Mouse (Mus musculus) forebrain, embryonic 14.5 days (tissue): ENCODE results near the gene Best2. TPM values are rescaled to one million over a fixed set of nuclear protein-coding genes. Genes with fewer than 3 reads are reported as not detected.

Experiments
- ATAC-seq: fragments of 200-750 bp; cut with Nextera tagmentation; 2 replicates; pipeline ENCODE4 v1.8.0; 2017; ENCODE audit warnings: mild to moderate bottlenecking, moderate library complexity
- DNase-seq: peaks from one replicate; pipeline ENCODE4 v3.0.0-alpha.2; 2015; ENCODE audit warnings: low spot score
- H3K27ac ChIP-seq: fragments of 300-500 bp; sonication (generic); 2 replicates; pipeline ENCODE4 v1.5.1; 2014; ENCODE audit warnings: low read depth, mild to moderate bottlenecking, control low read depth, low read length, moderate library complexity
- H3K27me3 ChIP-seq: fragments of 300-500 bp; sonication (generic); replicated peaks from 2 replicates; pipeline ENCODE4 v1.6.1; 2014; ENCODE audit warnings: low read length, control low read depth, mixed read lengths; ENCODE audit not compliant: control insufficient read depth, insufficient read depth
- H3K36me3 ChIP-seq: fragments of 300-500 bp; sonication (generic); 2 replicates; pipeline ENCODE4 v1.6.1; 2014; ENCODE audit warnings: low read length, control low read depth; ENCODE audit not compliant: control insufficient read depth, insufficient read depth
- H3K4me1 ChIP-seq: fragments of 300-500 bp; sonication (generic); 2 replicates; pipeline ENCODE4 v1.6.1; 2014; ENCODE audit warnings: antibody characterized with exemption, low read length, control low read depth; ENCODE audit not compliant: control insufficient read depth, insufficient read depth
- H3K4me2 ChIP-seq: fragments of 300-500 bp; sonication (generic); 2 replicates; pipeline ENCODE4 v1.6.1; 2014; ENCODE audit warnings: mild to moderate bottlenecking, control low read depth, low read length
- H3K4me3 ChIP-seq: fragments of 300-500 bp; sonication (generic); 2 replicates; pipeline ENCODE4 v1.5.1; 2014; ENCODE audit warnings: low read depth, low read length, control low read depth
- H3K9ac ChIP-seq: fragments of 300-500 bp; sonication (generic); 2 replicates; pipeline ENCODE4 v1.6.1; 2014; ENCODE audit warnings: mild to moderate bottlenecking, low read length, control low read depth, moderate library complexity
- H3K9me3 ChIP-seq: fragments of 300-500 bp; sonication (generic); replicated peaks from 2 replicates; pipeline ENCODE4 v1.6.1; 2016; ENCODE audit warnings: low read length, control low read depth, mixed read lengths; ENCODE audit not compliant: control insufficient read depth
- WGBS: fragments of 180-500 bp; shearing (Covaris S2); extraction: QIAGEN DNeasy Blood & Tissue Kit; methylation state at CpG from one replicate; pipeline ENCODE4 v1.1.7; 2014; 5-methylcytosine and 5-hydroxymethylcytosine counted together
- polyA plus RNA-seq: library from polyadenylated mRNA; unstranded; fragments of >200 nt; fragmentation: Nextera tagmentation; extraction: Ambion mirVana; gene quantifications from 2 replicates; pipeline ENCODE4 v1.2.1, GENCODE M21; 2014

The Best2 gene
- polyA plus RNA-seq, 1 experiment from 2014 or later = not detected

GRCm38 (mm10) chr8:84987903-84988302, 26.4 kb downstream of the Best2 start:
- Histone ChIP-seq H3K9ac (no peak overlapping the region), H3K4me1 (peaks cover 20% of the 10 kb centered on the region), H3K4me3 (no peak overlapping the region), H3K9me3 (no peaks in the 10 kb centered on the region), H3K36me3 (no peaks in the 10 kb centered on the region), H3K27me3 (0 out of 2 replicates have a peak, but pooled peaks cover 12% of the 10 kb centered on the region), H3K27ac (no peak overlapping the region), H3K4me2 (no peak overlapping the region)
- no peak for DNase-seq
- ATAC-seq = no peak
- WGBS = 73% methylated on average over 2 of the region's 2 CpGs

DNA sequence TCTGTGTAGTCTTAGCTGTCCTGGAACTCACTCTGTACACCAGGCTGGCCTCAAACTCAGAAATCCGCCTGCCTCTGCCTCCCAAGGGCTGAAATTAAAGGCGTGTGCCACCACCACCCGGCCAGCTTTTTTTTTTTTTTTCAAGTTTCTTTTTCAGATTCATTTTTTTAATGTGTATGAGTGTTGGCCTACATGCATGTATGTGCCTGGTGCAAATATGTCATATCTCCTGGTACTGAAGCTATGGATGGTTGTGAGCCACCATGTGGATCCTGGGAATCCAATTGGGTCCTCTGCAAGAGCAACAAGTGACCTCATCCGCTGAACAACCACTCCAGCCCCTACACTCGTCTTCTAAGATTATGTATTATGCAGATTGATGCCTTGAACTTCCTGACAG, 26.9 kb downstream of the Best2 start:
- WGBS = 81% methylated on average over 5 of the region's 5 CpGs
- no peaks in the 10 kb centered on the region for H3K36me3 ChIP-seq
- no peak overlapping the region for H3K27ac ChIP-seq
- H3K9ac ChIP-seq = no peak overlapping the region
- 0 out of 2 replicates have a peak, but pooled peaks cover 12% of the 10 kb centered on the region for H3K27me3 ChIP-seq
- H3K4me3 ChIP-seq = no peak overlapping the region
- H3K9me3 ChIP-seq = no peaks in the 10 kb centered on the region
- H3K4me2 ChIP-seq = no peak overlapping the region
- no peak for ATAC-seq
- no peak for DNase-seq
- H3K4me1 ChIP-seq = peaks cover 20% of the 10 kb centered on the region

- DNase-seq (no peak), ATAC-seq (no peak)
- no peaks in the 10 kb centered on the region for H3K9me3 ChIP-seq
- 0 out of 2 replicates have a peak, but pooled peaks cover 12% of the 10 kb centered on the region for H3K27me3 ChIP-seq
- H3K9ac ChIP-seq = peak overlapping the region; percentile 67; the same call in 1 of the 2 replicates
- peak overlapping the region; percentile 98 for H3K4me2 ChIP-seq
- 33% methylated on average over 8 of the region's 8 CpGs for WGBS
- H3K27ac ChIP-seq = peak overlapping the region; percentile 4; the same call in 1 of the 2 replicates
- no peaks in the 10 kb centered on the region for H3K36me3 ChIP-seq
- peak overlapping the region; percentile 49 for H3K4me3 ChIP-seq
- H3K4me1 ChIP-seq = peaks cover 20% of the 10 kb centered on the region
These were observed 27.9 kb downstream of the Best2 start for GRCm38 (mm10) chr8:84986379-84986945.

GRCm38 (mm10) chr8:84985684-84986378, 28.5 kb downstream of the Best2 start:
- peak overlapping the region; percentile 49 for H3K4me3 ChIP-seq
- H3K9ac ChIP-seq = peak overlapping the region; percentile 67
- H3K27me3 ChIP-seq = 0 out of 2 replicates have a peak, but pooled peaks cover 12% of the 10 kb centered on the region
- H3K9me3 ChIP-seq = no peaks in the 10 kb centered on the region
- WGBS = under 1% methylated on average over 52 of the region's 53 CpGs
- peaks cover 21% of the 10 kb centered on the region for H3K4me1 ChIP-seq
- DNase-seq = peak; percentile 89
- no peaks in the 10 kb centered on the region for H3K36me3 ChIP-seq
- peak overlapping the region; percentile 98 for H3K4me2 ChIP-seq
- H3K27ac ChIP-seq = peak overlapping the region; percentile 4; the same call in 1 of the 2 replicates
- ATAC-seq = peak; percentile 21

GRCm38 (mm10) chr8:84985049-84985683, 29.2 kb downstream of the Best2 start:
- 2% methylated on average over 23 of the region's 23 CpGs for WGBS
- Histone ChIP-seq H3K4me1 (peaks cover 20% of the 10 kb centered on the region), H3K9me3 (no peaks in the 10 kb centered on the region), H3K27ac (peak overlapping the region; percentile 4; the same call in 1 of the 2 replicates), H3K36me3 (no peaks in the 10 kb centered on the region), H3K4me2 (peak overlapping the region; percentile 98), H3K27me3 (0 out of 2 replicates have a peak, but pooled peaks cover 12% of the 10 kb centered on the region), H3K4me3 (peak overlapping the region; percentile 49), H3K9ac (peak overlapping the region; percentile 67)
- no peak for DNase-seq
- ATAC-seq = no peak

GRCm38 (mm10) chr8:84984294-84985048, 29.9 kb downstream of the Best2 start:
- WGBS = 20% methylated on average over 16 of the region's 16 CpGs
- Histone ChIP-seq H3K4me3 (no peak overlapping the region), H3K36me3 (no peaks in the 10 kb centered on the region), H3K9ac (peak overlapping the region; percentile 67; the same call in 1 of the 2 replicates), H3K27ac (no peak overlapping the region), H3K4me2 (peak overlapping the region; percentile 98; the same call in 1 of the 2 replicates), H3K9me3 (no peaks in the 10 kb centered on the region), H3K4me1 (peaks cover 22% of the 10 kb centered on the region), H3K27me3 (0 out of 2 replicates have a peak, but pooled peaks cover 12% of the 10 kb centered on the region)
- DNase-seq = no peak
- no peak for ATAC-seq

DNA sequence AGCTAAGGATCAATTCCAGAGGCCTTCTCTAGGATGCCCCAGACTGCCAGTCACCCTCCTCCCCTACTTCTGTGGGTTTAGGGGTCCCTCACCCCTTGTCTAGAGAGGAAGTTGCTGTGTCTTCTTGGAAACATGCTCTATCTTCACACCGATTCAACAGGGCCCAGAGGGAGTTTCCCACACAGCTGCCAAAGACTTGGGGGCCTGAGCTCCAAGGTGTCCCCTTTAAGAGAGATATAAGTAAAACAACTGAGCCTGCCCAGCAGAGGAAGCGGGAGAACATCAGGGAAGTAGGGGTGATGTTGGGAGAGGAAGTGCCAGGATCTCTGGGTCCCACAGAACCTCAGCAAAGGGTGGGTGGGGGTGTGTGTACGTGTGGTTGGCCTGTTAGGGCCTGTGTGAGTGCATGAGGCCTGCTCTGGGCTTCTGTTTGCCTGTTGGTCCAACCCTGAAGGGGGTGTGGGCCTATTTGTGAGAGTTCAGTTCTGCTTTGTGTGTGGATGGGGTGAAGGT, 31.8 kb downstream of the Best2 start:
- 69% methylated on average over 3 of the region's 3 CpGs for WGBS
- peaks cover 34% of the 10 kb centered on the region for H3K4me1 ChIP-seq

More for the DNA sequence above, 31.8 kb downstream of the Best2 start:
- no peak overlapping the region for H3K4me3 ChIP-seq
- no peak overlapping the region for H3K27ac ChIP-seq
- no peaks in the 10 kb centered on the region for H3K36me3 ChIP-seq
- H3K9me3 ChIP-seq = no peaks in the 10 kb centered on the region
- H3K4me2 ChIP-seq = no peak overlapping the region
- ATAC-seq = no peak
- no peak for DNase-seq
- no peak overlapping the region for H3K9ac ChIP-seq
- peaks cover 25% of the 10 kb centered on the region for H3K27me3 ChIP-seq
